Mouse (Mus musculus): ENCODE results near the gene Hyal3. TPM values are rescaled to one million over a fixed set of nuclear protein-coding genes. Genes with fewer than 3 reads are reported as not detected.

The Hyal3 gene
- polyA plus RNA-seq, 1 experiment from 2014 or later = 0.68 TPM

- H3K27ac ChIP-seq = peak overlapping the region; percentile 92
Observed at GRCm38 (mm10) chr9:107611456-107612190, 31.0 kb downstream of the Hyal3 start.

GRCm38 (mm10) chr9:107612191-107612944, 31.8 kb downstream of the Hyal3 start:
- Histone ChIP-seq H3K4me2 (peak overlapping the region; percentile 82), H3K4me1 (replicated peaks) (peaks cover 69% of the 10 kb centered on the region), H3K9me3 (replicated peaks) (no peaks in the 10 kb centered on the region), H3K4me3 (peak overlapping the region; percentile 43), H3K27ac (peak overlapping the region; percentile 92), H3K9ac (peak overlapping the region; percentile 61), H3K27me3 (no peaks in the 10 kb centered on the region), H3K36me3 (peaks cover 36% of the 10 kb centered on the region)
- WGBS = 4% methylated on average over 47 of the region's 48 CpGs
- peak; percentile 91 for ATAC-seq (replicated peaks; ENCODE audit: insufficient number of reproducible peaks, insufficient read depth, low FRiP score, low read depth)

More at GRCm38 (mm10) chr9:107611456-107612190, 31.0 kb downstream of the Hyal3 start:
- Histone ChIP-seq H3K36me3 (peaks cover 31% of the 10 kb centered on the region), H3K27me3 (no peaks in the 10 kb centered on the region), H3K4me3 (peak overlapping the region; percentile 43), H3K4me1 (replicated peaks) (peaks cover 76% of the 10 kb centered on the region), H3K9me3 (replicated peaks) (no peaks in the 10 kb centered on the region), H3K4me2 (peak overlapping the region; percentile 82), H3K9ac (peak overlapping the region; percentile 61; the same call in 1 of the 2 replicates)
- no peak for ATAC-seq (replicated peaks; ENCODE audit: insufficient number of reproducible peaks, insufficient read depth, low FRiP score, low read depth)
- 47% methylated on average over 6 of the region's 6 CpGs for WGBS

GRCm38 (mm10) chr9:107612945-107613569, 32.4 kb downstream of the Hyal3 start:
- Histone ChIP-seq H3K4me3 (peak overlapping the region; percentile 43), H3K36me3 (peaks cover 43% of the 10 kb centered on the region), H3K27me3 (no peaks in the 10 kb centered on the region), H3K9ac (peak overlapping the region; percentile 47; the same call in 1 of the 2 replicates), H3K4me2 (peak overlapping the region; percentile 82), H3K27ac (peak overlapping the region; percentile 92), H3K4me1 (replicated peaks) (peaks cover 67% of the 10 kb centered on the region), H3K9me3 (replicated peaks) (no peaks in the 10 kb centered on the region)
- ATAC-seq (replicated peaks; ENCODE audit: insufficient number of reproducible peaks, insufficient read depth, low FRiP score, low read depth) = peak; percentile 3; the same call in 1 of the 2 replicates
- 9% methylated on average over 12 of the region's 12 CpGs for WGBS

GRCm38 (mm10) chr9:107615035-107615434, 34.4 kb downstream of the Hyal3 start:
- Histone ChIP-seq H3K9me3 (replicated peaks) (no peaks in the 10 kb centered on the region), H3K4me1 (replicated peaks) (peaks cover 67% of the 10 kb centered on the region), H3K4me2 (no peak overlapping the region), H3K4me3 (no peak overlapping the region), H3K9ac (no peak overlapping the region; the same call in 1 of the 2 replicates), H3K27me3 (no peaks in the 10 kb centered on the region), H3K27ac (peak overlapping the region; percentile 92; the same call in 1 of the 2 replicates), H3K36me3 (peaks cover 49% of the 10 kb centered on the region)
- ATAC-seq (replicated peaks; ENCODE audit: insufficient number of reproducible peaks, insufficient read depth, low FRiP score, low read depth) = no peak
- WGBS = 67% methylated on average over 4 of the region's 4 CpGs

GRCm38 (mm10) chr9:107617461-107617860, 36.8 kb downstream of the Hyal3 start:
- H3K9ac ChIP-seq = no peak overlapping the region

GRCm38 (mm10) chr9:107618098-107618497, 37.5 kb downstream of the Hyal3 start:
- Histone ChIP-seq H3K36me3 (peaks cover 66% of the 10 kb centered on the region), H3K4me3 (no peak overlapping the region), H3K27ac (peak overlapping the region; percentile 97), H3K27me3 (no peaks in the 10 kb centered on the region), H3K9ac (peak overlapping the region; percentile 28; the same call in 1 of the 2 replicates), H3K9me3 (replicated peaks) (no peaks in the 10 kb centered on the region), H3K4me2 (0 out of 2 replicates have a peak overlapping the region, but pooled peaks have one; percentile 3), H3K4me1 (replicated peaks) (peaks cover 65% of the 10 kb centered on the region)
- WGBS = 59% methylated on average over 6 of the region's 6 CpGs
- ATAC-seq (replicated peaks; ENCODE audit: insufficient number of reproducible peaks, insufficient read depth, low FRiP score, low read depth) = no peak

More at GRCm38 (mm10) chr9:107617461-107617860, 36.8 kb downstream of the Hyal3 start:
- H3K4me3 ChIP-seq = no peak overlapping the region
- no peak overlapping the region for H3K4me2 ChIP-seq
- WGBS = 79% methylated on average over 2 of the region's 2 CpGs
- ATAC-seq (replicated peaks; ENCODE audit: insufficient number of reproducible peaks, insufficient read depth, low FRiP score, low read depth) = no peak
- no peaks in the 10 kb centered on the region for H3K9me3 ChIP-seq (replicated peaks)
- peaks cover 69% of the 10 kb centered on the region for H3K4me1 ChIP-seq (replicated peaks)
- no peaks in the 10 kb centered on the region for H3K27me3 ChIP-seq
- H3K27ac ChIP-seq = peak overlapping the region; percentile 97
- H3K36me3 ChIP-seq = peaks cover 60% of the 10 kb centered on the region

GRCm38 (mm10) chr9:107618778-107619545, 38.3 kb downstream of the Hyal3 start:
- peaks cover 66% of the 10 kb centered on the region for H3K4me1 ChIP-seq (replicated peaks)
- 12% methylated on average over 13 of the region's 13 CpGs for WGBS
- H3K9ac ChIP-seq = peak overlapping the region; percentile 28
- ATAC-seq (replicated peaks; ENCODE audit: insufficient number of reproducible peaks, insufficient read depth, low FRiP score, low read depth) = peak; percentile 83
- H3K27ac ChIP-seq = peak overlapping the region; percentile 97
- H3K4me3 ChIP-seq = no peak overlapping the region
- 0 out of 2 replicates have a peak overlapping the region, but pooled peaks have one; percentile 23 for H3K4me2 ChIP-seq
- no peaks in the 10 kb centered on the region for H3K9me3 ChIP-seq (replicated peaks)
- no peaks in the 10 kb centered on the region for H3K27me3 ChIP-seq
- H3K36me3 ChIP-seq = peaks cover 63% of the 10 kb centered on the region

GRCm38 (mm10) chr9:107619546-107619879, 38.9 kb downstream of the Hyal3 start:
- peak; percentile 68; the same call in 1 of the 2 replicates for ATAC-seq (replicated peaks; ENCODE audit: insufficient number of reproducible peaks, insufficient read depth, low FRiP score, low read depth)
- H3K4me2 ChIP-seq = peak overlapping the region; percentile 38
- no peaks in the 10 kb centered on the region for H3K27me3 ChIP-seq
- WGBS = 27% methylated on average over 13 of the region's 13 CpGs
- H3K9ac ChIP-seq = peak overlapping the region; percentile 22; the same call in 1 of the 2 replicates
- peak overlapping the region; percentile 0; the same call in 1 of the 2 replicates for H3K4me3 ChIP-seq
- peaks cover 68% of the 10 kb centered on the region for H3K4me1 ChIP-seq (replicated peaks)
- H3K9me3 ChIP-seq (replicated peaks) = no peaks in the 10 kb centered on the region
- H3K36me3 ChIP-seq = peaks cover 57% of the 10 kb centered on the region
- H3K27ac ChIP-seq = peak overlapping the region; percentile 97

- H3K4me2 ChIP-seq = no peak overlapping the region
- H3K27ac ChIP-seq = peak overlapping the region; percentile 97
- no peak overlapping the region for H3K4me3 ChIP-seq
- H3K9me3 ChIP-seq (replicated peaks) = no peaks in the 10 kb centered on the region
- H3K9ac ChIP-seq = no peak overlapping the region
- ATAC-seq (replicated peaks; ENCODE audit: insufficient number of reproducible peaks, insufficient read depth, low FRiP score, low read depth) = no peak
- peaks cover 49% of the 10 kb centered on the region for H3K36me3 ChIP-seq
- H3K27me3 ChIP-seq = no peaks in the 10 kb centered on the region
- H3K4me1 ChIP-seq (replicated peaks) = peaks cover 73% of the 10 kb centered on the region
Observed at GRCm38 (mm10) chr9:107620954-107621353, 40.3 kb downstream of the Hyal3 start.

- 63% methylated on average over 5 of the region's 5 CpGs for WGBS
- Histone ChIP-seq H3K4me1 (replicated peaks) (peaks cover 89% of the 10 kb centered on the region), H3K9ac (0 out of 2 replicates have a peak overlapping the region, but pooled peaks have one; percentile 27), H3K36me3 (peaks cover 28% of the 10 kb centered on the region), H3K27me3 (no peaks in the 10 kb centered on the region), H3K9me3 (replicated peaks) (no peaks in the 10 kb centered on the region), H3K27ac (peak overlapping the region; percentile 89), H3K4me2 (peak overlapping the region; percentile 12; the same call in 1 of the 2 replicates), H3K4me3 (no peak overlapping the region)
- ATAC-seq (replicated peaks; ENCODE audit: insufficient number of reproducible peaks, insufficient read depth, low FRiP score, low read depth) = no peak
Observed at GRCm38 (mm10) chr9:107624539-107624938, 43.9 kb downstream of the Hyal3 start.

Measured in heart, embryonic 15.5 days (tissue).